Mouse (Mus musculus) stomach, embryonic 14.5 days (tissue): ENCODE measurements at regions not wholly inside any gene's neighbourhood (a gene's known extent, or its start where the extent isn't known, plus 50 kb on each side); places are given as distances from the start of the nearest gene placed in this dataset.

Source experiments
- ATAC-seq: fragments of 200-750 bp; cut with Nextera tagmentation; 2 replicates; pipeline ENCODE4 v1.8.0; 2017; ENCODE audit warnings: low read depth, moderate TSS enrichment; ENCODE audit not compliant: insufficient number of reproducible peaks, insufficient read depth, low FRiP score
- H3K27ac ChIP-seq: fragments of 300-500 bp; sonication (generic); 2 replicates; pipeline ENCODE4 v1.5.1; 2014; ENCODE audit warnings: mild to moderate bottlenecking, low read length, moderate library complexity, mixed read lengths
- H3K27me3 ChIP-seq: fragments of 300-500 bp; sonication (generic); 2 replicates; pipeline ENCODE4 v1.6.1; 2014; ENCODE audit warnings: low read length, control low read depth, mixed read lengths; ENCODE audit not compliant: control insufficient read depth, insufficient read depth
- H3K36me3 ChIP-seq: fragments of 300-500 bp; sonication (generic); 2 replicates; pipeline ENCODE4 v1.6.1; 2014; ENCODE audit warnings: mild to moderate bottlenecking, control low read depth, low read length, moderate library complexity, mixed read lengths; ENCODE audit not compliant: control insufficient read depth, insufficient read depth
- H3K4me1 ChIP-seq: fragments of 300-500 bp; sonication (generic); 2 replicates; pipeline ENCODE4 v1.6.1; 2014; ENCODE audit warnings: low read length, control low read depth, mixed read lengths; ENCODE audit not compliant: control insufficient read depth, insufficient read depth
- H3K4me2 ChIP-seq: fragments of 300-500 bp; sonication (generic); replicated peaks from 2 replicates; pipeline ENCODE4 v1.6.1; 2014; ENCODE audit warnings: low read depth, low read length, control low read depth
- H3K4me3 ChIP-seq: fragments of 300-500 bp; sonication (generic); 2 replicates; pipeline ENCODE4 v1.5.1; 2014; ENCODE audit warnings: low read depth, low read length, control low read depth
- H3K9ac ChIP-seq: fragments of 300-500 bp; sonication (generic); replicated peaks from 2 replicates; pipeline ENCODE4 v1.6.1; 2014; ENCODE audit warnings: low read depth, mild to moderate bottlenecking, control low read depth, low read length, moderate library complexity, mixed read lengths
- H3K9me3 ChIP-seq: fragments of 300-500 bp; sonication (generic); 2 replicates; pipeline ENCODE4 v1.6.1; 2016; ENCODE audit warnings: low read depth, low read length, control low read depth; ENCODE audit not compliant: control insufficient read depth
- WGBS: fragments of 180-500 bp; shearing (Covaris S2); extraction: QIAGEN DNeasy Blood & Tissue Kit; methylation state at CpG from one replicate; pipeline ENCODE4 v1.1.7; 2014; 5-methylcytosine and 5-hydroxymethylcytosine counted together

- Histone ChIP-seq H3K4me3 (no peak overlapping the region), H3K27me3 (no peaks in the 10 kb centered on the region), H3K4me2 (no peak overlapping the region), H3K27ac (no peak overlapping the region), H3K9ac (no peak overlapping the region), H3K4me1 (peaks cover 16% of the 10 kb centered on the region; the same call in 1 of the 2 replicates), H3K36me3 (no peaks in the 10 kb centered on the region), H3K9me3 (no peaks in the 10 kb centered on the region)
- 90% methylated on average over 6 of the region's 6 CpGs for WGBS
- no peak for ATAC-seq
Observed at GRCm38 (mm10) chr13:101849416-101849815, 81.4 kb upstream of the Pik3r1 start.

GRCm38 (mm10) chr13:101851329-101851728 is 83.3 kb upstream of the Pik3r1 start:
- Histone ChIP-seq H3K4me1 (peaks cover 14% of the 10 kb centered on the region; the same call in 1 of the 2 replicates), H3K9me3 (no peaks in the 10 kb centered on the region), H3K36me3 (no peaks in the 10 kb centered on the region), H3K9ac (no peak overlapping the region), H3K27ac (no peak overlapping the region), H3K4me2 (no peak overlapping the region), H3K27me3 (no peaks in the 10 kb centered on the region), H3K4me3 (no peak overlapping the region)
- no peak for ATAC-seq
- 65% methylated on average over 6 of the region's 6 CpGs for WGBS

GRCm38 (mm10) chr13:101852960-101853359 is 84.9 kb upstream of the Pik3r1 start:
- no peak overlapping the region for H3K4me2 ChIP-seq
- WGBS = 90% methylated on average over 5 of the region's 5 CpGs
- H3K9ac ChIP-seq = no peak overlapping the region
- peaks cover 11% of the 10 kb centered on the region; the same call in 1 of the 2 replicates for H3K4me1 ChIP-seq
- no peaks in the 10 kb centered on the region for H3K36me3 ChIP-seq
- no peak overlapping the region for H3K4me3 ChIP-seq
- H3K27me3 ChIP-seq = no peaks in the 10 kb centered on the region
- no peaks in the 10 kb centered on the region for H3K9me3 ChIP-seq
- H3K27ac ChIP-seq = no peak overlapping the region
- ATAC-seq = no peak

- Histone ChIP-seq H3K27ac (no peak overlapping the region), H3K9ac (no peak overlapping the region), H3K27me3 (no peaks in the 10 kb centered on the region), H3K4me2 (no peak overlapping the region), H3K4me3 (no peak overlapping the region), H3K9me3 (no peaks in the 10 kb centered on the region), H3K4me1 (peaks cover 5% of the 10 kb centered on the region; the same call in 1 of the 2 replicates), H3K36me3 (no peaks in the 10 kb centered on the region)
- 52% methylated on average over 9 of the region's 9 CpGs for WGBS
- no peak for ATAC-seq
Observed at GRCm38 (mm10) chr13:101855141-101855540, 87.1 kb upstream of the Pik3r1 start.

GRCm38 (mm10) chr13:101860704-101861103 is 92.7 kb upstream of the Pik3r1 start:
- Histone ChIP-seq H3K4me3 (no peak overlapping the region), H3K27me3 (no peaks in the 10 kb centered on the region), H3K27ac (no peak overlapping the region), H3K9me3 (no peaks in the 10 kb centered on the region), H3K4me1 (0 out of 2 replicates have a peak, but pooled peaks cover 3% of the 10 kb centered on the region), H3K4me2 (no peak overlapping the region), H3K9ac (no peak overlapping the region), H3K36me3 (no peaks in the 10 kb centered on the region)
- 77% methylated on average over 4 of the region's 4 CpGs for WGBS
- no peak for ATAC-seq

- Histone ChIP-seq H3K9me3 (no peaks in the 10 kb centered on the region), H3K4me2 (no peak overlapping the region), H3K27ac (no peak overlapping the region), H3K27me3 (no peaks in the 10 kb centered on the region), H3K9ac (no peak overlapping the region), H3K4me1 (0 out of 2 replicates have a peak, but pooled peaks cover 3% of the 10 kb centered on the region), H3K36me3 (no peaks in the 10 kb centered on the region), H3K4me3 (no peak overlapping the region)
- WGBS = 70% methylated on average over 13 of the region's 13 CpGs
- peak; percentile 72; the same call in 1 of the 2 replicates for ATAC-seq
Observed at GRCm38 (mm10) chr13:101862011-101862410, 94.0 kb upstream of the Pik3r1 start.

- H3K4me2 ChIP-seq = no peak overlapping the region
- no peaks in the 10 kb centered on the region for H3K36me3 ChIP-seq
- H3K4me3 ChIP-seq = no peak overlapping the region
- no peak overlapping the region for H3K9ac ChIP-seq
- no peaks in the 10 kb centered on the region for H3K27me3 ChIP-seq
- ATAC-seq = no peak
- no peaks in the 10 kb centered on the region for H3K9me3 ChIP-seq
- 69% methylated on average over 7 of the region's 7 CpGs for WGBS
- H3K27ac ChIP-seq = no peak overlapping the region
- 0 out of 2 replicates have a peak, but pooled peaks cover 3% of the 10 kb centered on the region for H3K4me1 ChIP-seq
Observed at GRCm38 (mm10) chr13:101863015-101863414, 95.0 kb upstream of the Pik3r1 start.

GRCm38 (mm10) chr13:101863602-101864001 is 95.6 kb upstream of the Pik3r1 start:
- Histone ChIP-seq H3K4me3 (no peak overlapping the region), H3K4me2 (no peak overlapping the region), H3K9ac (no peak overlapping the region), H3K36me3 (no peaks in the 10 kb centered on the region), H3K27me3 (no peaks in the 10 kb centered on the region), H3K27ac (no peak overlapping the region), H3K9me3 (no peaks in the 10 kb centered on the region), H3K4me1 (0 out of 2 replicates have a peak, but pooled peaks cover 3% of the 10 kb centered on the region)
- 75% methylated on average over 2 of the region's 2 CpGs for WGBS
- no peak for ATAC-seq

GRCm38 (mm10) chr13:101866843-101867242 is 98.8 kb upstream of the Pik3r1 start:
- WGBS = 23% methylated on average over 4 of the region's 4 CpGs

More at GRCm38 (mm10) chr13:101866843-101867242, 98.8 kb upstream of the Pik3r1 start:
- Histone ChIP-seq H3K9ac (no peak overlapping the region), H3K27me3 (no peaks in the 10 kb centered on the region), H3K36me3 (no peaks in the 10 kb centered on the region), H3K4me2 (no peak overlapping the region), H3K4me3 (no peak overlapping the region), H3K27ac (no peak overlapping the region), H3K9me3 (no peaks in the 10 kb centered on the region), H3K4me1 (0 out of 2 replicates have a peak, but pooled peaks cover 3% of the 10 kb centered on the region)
- no peak for ATAC-seq
